Mouse (Mus musculus) ZHBTc4 (cell line): Measurements from ENCODE around the gene Phactr1.

Experiments
- DNase-seq: peaks from one replicate; pipeline ENCODE4 v3.0.0-alpha.2; 2011; ENCODE audit warnings: low read depth, low spot score

The Phactr1 gene

GRCm38 (mm10) chr13:43176676-43177075 is 496.3 kb downstream of the Phactr1 start:
- DNase-seq = no peak

GRCm38 (mm10) chr13:43177317-43177716 is 496.9 kb downstream of the Phactr1 start:
- no peak for DNase-seq

GRCm38 (mm10) chr13:43181104-43181503 is 500.7 kb downstream of the Phactr1 start:
- peak; percentile 80 for DNase-seq

- DNase-seq = peak; percentile 82
Measured at GRCm38 (mm10) chr13:43182465-43183201, 502.2 kb downstream of the Phactr1 start.

- DNase-seq = peak; percentile 84
Measured at GRCm38 (mm10) chr13:43183248-43184055, 503.0 kb downstream of the Phactr1 start.

GRCm38 (mm10) chr13:43187736-43188135 is 507.3 kb downstream of the Phactr1 start:
- peak; percentile 61 for DNase-seq
